In the genomic region with DNA sequence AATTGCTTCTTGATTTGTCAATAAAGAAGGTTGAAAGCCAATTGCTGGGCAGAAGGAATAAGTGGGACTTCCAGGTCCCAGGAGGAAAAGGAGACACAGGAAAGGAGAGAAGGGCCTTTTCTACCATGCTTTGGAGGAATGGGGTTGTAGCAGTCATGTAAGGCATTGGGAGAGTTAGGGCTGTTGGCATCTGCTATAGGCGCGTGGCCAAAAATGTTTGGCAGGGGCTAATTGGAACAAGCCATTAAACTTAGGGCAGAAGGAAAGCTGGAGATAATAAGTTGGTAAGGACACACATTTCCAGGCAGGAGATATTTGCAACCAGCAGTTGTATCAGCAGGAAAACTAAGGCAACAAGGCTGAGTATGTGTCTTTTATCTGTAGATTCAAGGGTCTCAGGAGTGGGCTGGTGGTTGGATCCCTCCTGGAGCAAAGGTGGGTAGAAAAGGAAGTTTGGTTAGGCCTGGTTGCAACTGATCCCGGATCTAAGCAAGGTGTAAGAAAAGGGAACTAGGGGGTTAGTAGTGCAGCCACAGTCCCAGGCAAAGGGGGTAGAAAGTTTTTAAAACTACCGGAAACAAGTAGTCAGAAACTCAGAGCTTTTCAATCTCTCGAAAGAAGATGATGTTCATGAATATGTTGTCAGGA, we compare ENCODE assay signal across 14 mouse cellular contexts. TPM values are rescaled to one million over a fixed set of nuclear protein-coding genes. Genes with fewer than 3 reads are reported as not detected.
A peak's percentile ranks its signal among the peaks of the same experiment; 100 is the strongest.
DNase-seq lines count a peak whose midpoint lies in the region; ATAC-seq lines count a peak whose summit lies in the region.
"Had no signal": no experiment of that assay in that cellular context is flagged by ENCODE, and none has a peak within 500 bp of the region (broad histone marks: within the 10 kb centered on the region; RNA-seq: fewer than 3 reads in every experiment).

No protein-coding gene starts in this region.

- H3K4me1 ChIP-seq in heart, embryonic 10.5 days, result no peaks in the 10 kb centered on the region
- no peaks in the 10 kb centered on the region for H3K4me1 ChIP-seq in kidney, embryonic 16.5 days (ENCODE audit: insufficient read depth, low read length)
- no peaks in the 10 kb centered on the region for H3K4me1 ChIP-seq in midbrain, embryonic 16.5 days (ENCODE audit: control insufficient read depth, insufficient read depth, low read length)
- H3K4me1 ChIP-seq: kidney, embryonic 15.5 days; liver, embryonic 12.5 days had no signal

- H3K9me3 ChIP-seq in heart, embryonic 10.5 days, result no peaks in the 10 kb centered on the region
- H3K9me3 ChIP-seq in kidney, embryonic 16.5 days (ENCODE audit: low read length), result no peaks in the 10 kb centered on the region
- H3K9me3 ChIP-seq in midbrain, embryonic 16.5 days (replicated peaks; ENCODE audit: control insufficient read depth, low read length, poor library complexity, severe bottlenecking), result no peaks in the 10 kb centered on the region
- H3K9me3 ChIP-seq: kidney, embryonic 15.5 days; liver, embryonic 12.5 days had no signal

- no peak overlapping the region for H3K9ac ChIP-seq in kidney, embryonic 16.5 days (replicated peaks; ENCODE audit: low read length)
- H3K9ac ChIP-seq in midbrain, embryonic 16.5 days (ENCODE audit: low read depth, low read length), result no peak overlapping the region
- H3K9ac ChIP-seq: kidney, embryonic 15.5 days; liver, embryonic 12.5 days had no signal

- no peak overlapping the region for H3K27ac ChIP-seq in heart, embryonic 10.5 days
- H3K27ac ChIP-seq in kidney, embryonic 16.5 days (ENCODE audit: low read length), result no peak overlapping the region
- no peak overlapping the region for H3K27ac ChIP-seq in midbrain, embryonic 16.5 days (ENCODE audit: low read length)
- H3K27ac ChIP-seq: kidney, embryonic 15.5 days; liver, embryonic 12.5 days; stomach, postnatal 0 days had no signal

- H3K4me3 ChIP-seq in heart, embryonic 10.5 days, result no peak overlapping the region
- no peak overlapping the region for H3K4me3 ChIP-seq in kidney, embryonic 16.5 days (ENCODE audit: low read length)
- H3K4me3 ChIP-seq in midbrain, embryonic 16.5 days (ENCODE audit: low read depth, low read length), result no peak overlapping the region
- H3K4me3 ChIP-seq: kidney, embryonic 15.5 days; liver, embryonic 12.5 days had no signal

- H3K27me3 ChIP-seq in heart, embryonic 10.5 days (ENCODE audit: insufficient read depth, poor library complexity, severe bottlenecking), result peaks cover 33% of the 10 kb centered on the region
- H3K27me3 ChIP-seq in kidney, embryonic 16.5 days (ENCODE audit: insufficient read depth, low read length), result no peaks in the 10 kb centered on the region
- no peaks in the 10 kb centered on the region for H3K27me3 ChIP-seq in midbrain, embryonic 16.5 days (ENCODE audit: control insufficient read depth, insufficient read depth, low read depth, low read length)
- H3K27me3 ChIP-seq: kidney, embryonic 15.5 days; liver, embryonic 12.5 days had no signal

- peak; percentile 90 for DNase-seq in heart, adult 11 months
- no peak for DNase-seq in heart, embryonic 10.5 days (ENCODE audit: low spot score)
- DNase-seq in Muller cell, postnatal 12 days (ENCODE audit: inconsistent ontology term), result peak; percentile 22
- DNase-seq: lung, postnatal 14 days; midbrain, embryonic 14.5 days had no signal

- no peaks in the 10 kb centered on the region for H3K36me3 ChIP-seq in heart, embryonic 10.5 days
- H3K36me3 ChIP-seq in kidney, embryonic 16.5 days (ENCODE audit: insufficient read depth, low read length), result no peaks in the 10 kb centered on the region
- no peaks in the 10 kb centered on the region for H3K36me3 ChIP-seq in midbrain, embryonic 16.5 days (ENCODE audit: control insufficient read depth, insufficient read depth, low read length)
- H3K36me3 ChIP-seq: kidney, embryonic 15.5 days; liver, embryonic 12.5 days had no signal

- WGBS in heart, embryonic 10.5 days, result 82% methylated on average over 5 of the region's 5 CpGs
- WGBS in kidney, embryonic 16.5 days, result 91% methylated on average over 5 of the region's 5 CpGs
- WGBS in midbrain, embryonic 16.5 days, result 95% methylated on average over 5 of the region's 5 CpGs

- peak; percentile 55; the same call in 1 of the 2 replicates for ATAC-seq in common myeloid progenitor, adult 5-6 weeks (replicated peaks; ENCODE audit: low read depth, poor library complexity, severe bottlenecking)
- ATAC-seq in hematopoietic stem cell, adult 5-6 weeks (replicated peaks in 1 of 2; ENCODE audit: insufficient read depth in 1 of 2, low FRiP score in 2 of 2, low TSS enrichment in 1 of 2, low read depth in 1 of 2, poor library complexity in 2 of 2, severe bottlenecking in 2 of 2), result peak; percentile 89 to 91
- ATAC-seq in kidney, embryonic 16.5 days (ENCODE audit: low FRiP score, low TSS enrichment), result no peak
- no peak for ATAC-seq in midbrain, embryonic 16.5 days
- ATAC-seq: liver, embryonic 12.5 days had no signal

- no peak overlapping the region for H3K4me2 ChIP-seq in kidney, embryonic 16.5 days (replicated peaks; ENCODE audit: low read depth, low read length)
- H3K4me2 ChIP-seq in midbrain, embryonic 16.5 days (ENCODE audit: low read length), result no peak overlapping the region
- H3K4me2 ChIP-seq: kidney, embryonic 15.5 days; liver, embryonic 12.5 days had no signal

RNA-seq across cellular contexts. Expression of a gene that starts 40.1 kb away (rescaled TPM):
- polyA plus RNA-seq in heart, embryonic 10.5 days (2016; fragmentation: Nextera tagmentation; extraction: Ambion mirVana), result 0.32 and 1.7 TPM in 2 replicates
- not detected in 2 replicates for total RNA-seq in common myeloid progenitor, adult 5-6 weeks (2017)
- total RNA-seq in hematopoietic stem cell, adult 5-6 weeks (2017), result not detected in 2 replicates
- 13.3 and 15.9 TPM in 2 replicates for polyA plus RNA-seq in kidney, embryonic 16.5 days (2015; fragmentation: Nextera tagmentation; extraction: Ambion mirVana)
- polyA plus RNA-seq in midbrain, embryonic 16.5 days (2015; fragmentation: Nextera tagmentation; extraction: Ambion mirVana), result 0.16 and 0.33 TPM in 2 replicates
- total RNA-seq: neutrophil, adult 5-6 weeks had no signal
- polyA plus RNA-seq: small intestine, adult 2 months had no signal

Comparison
In these comparisons a context has a peak if more than half of its experiments do, and no peak if none do; other contexts are left out.
1. ATAC-seq: peak in common myeloid progenitor, adult 5-6 weeks (single experiment) and hematopoietic stem cell, adult 5-6 weeks (2 of 2); none in kidney, embryonic 16.5 days (single experiment) and midbrain, embryonic 16.5 days (single experiment).